Mouse (Mus musculus) lung, embryonic 16.5 days (tissue): ENCODE measurements around the gene Ece1. TPM values are rescaled to one million over a fixed set of nuclear protein-coding genes. Genes with fewer than 3 reads are reported as not detected.
A peak's percentile ranks its signal among the peaks of the same experiment; 100 is the strongest.

Experiments
- ATAC-seq: fragments of 200-750 bp; cut with Nextera tagmentation; 2 replicates; pipeline ENCODE4 v1.8.0; 2017; ENCODE audit warnings: low read depth, mild to moderate bottlenecking, moderate library complexity
- H3K27ac ChIP-seq: fragments of 300-500 bp; sonication (generic); 2 replicates; pipeline ENCODE4 v1.5.1; 2014; ENCODE audit warnings: mild to moderate bottlenecking, control low read depth, low read length
- H3K27me3 ChIP-seq: fragments of 300-500 bp; sonication (generic); 2 replicates; pipeline ENCODE4 v1.6.1; 2014; ENCODE audit warnings: low read depth, low read length, mixed read lengths; ENCODE audit not compliant: control insufficient read depth, insufficient read depth
- H3K36me3 ChIP-seq: fragments of 300-500 bp; sonication (generic); 2 replicates; pipeline ENCODE4 v1.6.1; 2014; ENCODE audit warnings: low read length; ENCODE audit not compliant: control insufficient read depth, insufficient read depth
- H3K4me1 ChIP-seq: fragments of 300-500 bp; sonication (generic); replicated peaks from 2 replicates; pipeline ENCODE4 v1.6.1; 2014; ENCODE audit warnings: low read length, mixed read lengths; ENCODE audit not compliant: control insufficient read depth, insufficient read depth
- H3K4me2 ChIP-seq: fragments of 300-500 bp; sonication (generic); 2 replicates; pipeline ENCODE4 v1.6.1; 2014; ENCODE audit warnings: low read depth, low read length, control low read depth
- H3K4me3 ChIP-seq: fragments of 300-500 bp; sonication (generic); 2 replicates; pipeline ENCODE4 v1.5.1; 2014; ENCODE audit warnings: mild to moderate bottlenecking, low read length, control low read depth
- H3K9ac ChIP-seq: fragments of 300-500 bp; sonication (generic); 2 replicates; pipeline ENCODE4 v1.6.1; 2014; ENCODE audit warnings: low read length, control low read depth
- H3K9me3 ChIP-seq: fragments of 300-500 bp; sonication (generic); 2 replicates; pipeline ENCODE4 v1.6.1; 2016; ENCODE audit warnings: low read length; ENCODE audit not compliant: control insufficient read depth
- WGBS: fragments of 180-500 bp; shearing (Covaris S2); extraction: QIAGEN DNeasy Blood & Tissue Kit; methylation state at CpG from one replicate; pipeline ENCODE4 v1.1.7; 2014; 5-methylcytosine and 5-hydroxymethylcytosine counted together
- polyA plus RNA-seq: library from polyadenylated mRNA; unstranded; fragments of >200 nt; fragmentation: Nextera tagmentation; extraction: Ambion mirVana; gene quantifications from 2 replicates; pipeline ENCODE4 v1.2.1, GENCODE M21; 2015

Gene Ece1
- polyA plus RNA-seq, 1 experiment from 2014 or later: 53.8 TPM

GRCm38 (mm10) chr4:137995399-137995798 is 133.4 kb downstream of the Ece1 start:
- no peak for ATAC-seq
- H3K4me3 ChIP-seq: peak overlapping the region; percentile 97
- H3K4me1 ChIP-seq: peaks cover 24% of the 10 kb centered on the region
- peaks cover 4% of the 10 kb centered on the region; the same call in 1 of the 2 replicates for H3K27me3 ChIP-seq
- no peaks in the 10 kb centered on the region for H3K9me3 ChIP-seq
- peaks cover 17% of the 10 kb centered on the region for H3K36me3 ChIP-seq
- H3K9ac ChIP-seq: peak overlapping the region; percentile 32; the same call in 1 of the 2 replicates
- no peak overlapping the region for H3K27ac ChIP-seq
- H3K4me2 ChIP-seq: peak overlapping the region; percentile 94
- 69% methylated on average over 12 of the region's 12 CpGs for WGBS

- no peak overlapping the region for H3K4me2 ChIP-seq
- no peak for ATAC-seq
- peaks cover 23% of the 10 kb centered on the region for H3K4me1 ChIP-seq
- no peaks in the 10 kb centered on the region for H3K9me3 ChIP-seq
- 64% methylated on average over 4 of the region's 4 CpGs for WGBS
- peaks cover 19% of the 10 kb centered on the region for H3K36me3 ChIP-seq
- no peak overlapping the region for H3K9ac ChIP-seq
- no peak overlapping the region for H3K27ac ChIP-seq
- no peaks in the 10 kb centered on the region for H3K27me3 ChIP-seq
- H3K4me3 ChIP-seq: no peak overlapping the region
Observed at GRCm38 (mm10) chr4:137998232-137998631, 136.2 kb downstream of the Ece1 start.

- H3K9ac ChIP-seq: no peak overlapping the region
- H3K27me3 ChIP-seq: no peaks in the 10 kb centered on the region
- no peak overlapping the region for H3K4me3 ChIP-seq
- no peaks in the 10 kb centered on the region for H3K9me3 ChIP-seq
- peaks cover 14% of the 10 kb centered on the region for H3K4me1 ChIP-seq
- 14% methylated on average over 7 of the region's 7 CpGs for WGBS
- H3K27ac ChIP-seq: no peak overlapping the region
- ATAC-seq: no peak
- H3K36me3 ChIP-seq: peaks cover 19% of the 10 kb centered on the region
- H3K4me2 ChIP-seq: no peak overlapping the region
Observed at GRCm38 (mm10) chr4:138000682-138001081, 138.6 kb downstream of the Ece1 start.

GRCm38 (mm10) chr4:138003909-138004610 is 142.0 kb downstream of the Ece1 start:
- Histone ChIP-seq H3K9me3 (no peaks in the 10 kb centered on the region), H3K4me1 (peaks cover 7% of the 10 kb centered on the region; the same call in 1 of the 2 replicates), H3K27ac (no peak overlapping the region), H3K36me3 (peaks cover 9% of the 10 kb centered on the region; the same call in 1 of the 2 replicates), H3K4me3 (no peak overlapping the region), H3K4me2 (no peak overlapping the region), H3K27me3 (no peaks in the 10 kb centered on the region), H3K9ac (no peak overlapping the region)
- 65% methylated on average over 11 of the region's 11 CpGs for WGBS
- ATAC-seq: peak; percentile 31; the same call in 1 of the 2 replicates

DNA sequence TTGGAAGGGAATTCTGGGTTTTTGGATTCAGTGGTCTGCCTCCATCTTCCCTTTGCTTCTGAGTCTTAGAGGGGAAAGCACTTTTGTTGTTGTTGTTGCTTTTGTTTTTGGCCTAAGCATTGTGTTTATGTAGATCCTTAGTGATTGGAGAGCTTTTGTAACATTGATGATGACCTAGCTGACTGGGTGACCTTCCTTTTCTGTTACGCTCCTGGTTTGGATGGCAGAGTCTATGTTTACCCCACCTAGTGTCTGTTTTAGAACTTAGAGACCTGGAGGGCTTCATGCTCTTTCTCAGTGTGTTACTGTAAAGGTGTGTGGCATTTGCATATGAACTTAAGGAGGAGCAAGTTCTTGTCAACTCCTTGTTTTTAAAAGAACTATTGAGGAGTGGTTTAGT is 143.7 kb downstream of the Ece1 start:
- H3K4me2 ChIP-seq: no peak overlapping the region
- H3K27me3 ChIP-seq: no peaks in the 10 kb centered on the region
- H3K36me3 ChIP-seq: peaks cover 2% of the 10 kb centered on the region; the same call in 1 of the 2 replicates
- no peak overlapping the region for H3K27ac ChIP-seq
- no peaks in the 10 kb centered on the region for H3K9me3 ChIP-seq
- peaks cover 3% of the 10 kb centered on the region; the same call in 1 of the 2 replicates for H3K4me1 ChIP-seq
- H3K9ac ChIP-seq: no peak overlapping the region
- no peak overlapping the region for H3K4me3 ChIP-seq
- ATAC-seq: no peak
- WGBS: 97% methylated on average over 1 of the region's 1 CpGs

DNA sequence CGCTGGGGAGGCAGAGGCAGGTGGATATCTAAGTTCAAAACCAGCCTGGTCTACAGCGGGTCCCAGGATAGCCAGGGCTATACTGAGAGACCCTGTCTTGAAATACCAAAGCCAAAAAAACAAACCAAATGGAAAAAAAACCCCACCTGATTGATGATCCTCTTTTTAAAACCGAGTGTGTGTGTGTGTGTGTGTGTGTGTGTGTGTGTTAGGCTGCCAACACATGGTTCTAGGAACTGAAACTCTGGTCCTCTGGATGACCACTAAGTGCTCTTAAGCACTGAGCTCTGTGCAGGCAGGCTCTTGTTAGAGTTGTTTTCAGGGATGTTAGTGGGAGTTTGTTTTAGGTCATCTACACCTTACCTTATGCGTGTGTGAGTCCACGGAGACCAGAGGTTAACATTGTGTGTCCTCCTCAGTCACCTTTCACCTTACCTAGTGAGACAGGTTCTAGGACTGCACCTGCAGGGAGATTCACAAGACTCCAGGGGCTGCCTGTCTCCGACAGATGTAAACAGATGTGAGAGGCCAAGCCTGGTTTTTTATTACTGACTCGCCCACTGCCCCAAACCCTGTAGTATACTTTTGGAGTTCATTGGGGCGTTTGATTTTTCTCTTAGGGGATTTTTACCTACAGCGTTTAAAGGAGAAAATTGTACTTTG is 145.0 kb downstream of the Ece1 start:
- Histone ChIP-seq H3K9me3 (no peaks in the 10 kb centered on the region), H3K4me3 (no peak overlapping the region), H3K27ac (no peak overlapping the region), H3K4me1 (0 out of 2 replicates have a peak, but pooled peaks cover 3% of the 10 kb centered on the region), H3K9ac (no peak overlapping the region), H3K36me3 (peaks cover 5% of the 10 kb centered on the region; the same call in 1 of the 2 replicates), H3K4me2 (no peak overlapping the region), H3K27me3 (no peaks in the 10 kb centered on the region)
- 80% methylated on average over 9 of the region's 9 CpGs for WGBS
- no peak for ATAC-seq

DNA sequence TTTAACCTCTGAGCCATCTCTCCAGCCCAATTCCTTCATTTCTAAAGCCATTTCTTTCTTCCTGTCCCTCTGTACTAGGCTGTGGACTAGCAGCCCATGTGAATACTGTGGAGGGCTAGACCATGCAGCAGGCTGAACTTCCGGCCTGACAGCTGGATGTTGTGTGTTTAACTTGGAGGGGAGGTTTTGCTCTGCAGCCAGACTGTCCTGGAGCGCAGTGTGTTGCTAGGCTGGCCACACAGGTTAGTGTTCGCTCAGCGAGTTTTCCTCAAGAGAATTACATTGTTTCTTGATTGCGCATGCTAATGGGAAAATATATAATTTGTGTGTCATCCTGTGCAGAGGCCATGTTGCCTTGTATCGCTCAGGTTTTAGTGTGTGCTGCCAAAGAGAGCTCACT is 146.6 kb downstream of the Ece1 start:
- ATAC-seq: 0 out of 2 replicates have a peak, but pooled peaks have one; percentile 19
- no peaks in the 10 kb centered on the region for H3K9me3 ChIP-seq
- 93% methylated on average over 6 of the region's 6 CpGs for WGBS
- H3K27me3 ChIP-seq: no peaks in the 10 kb centered on the region
- no peak overlapping the region for H3K9ac ChIP-seq
- H3K4me3 ChIP-seq: no peak overlapping the region
- H3K4me2 ChIP-seq: no peak overlapping the region
- H3K4me1 ChIP-seq: 0 out of 2 replicates have a peak, but pooled peaks cover 3% of the 10 kb centered on the region
- H3K36me3 ChIP-seq: peaks cover 5% of the 10 kb centered on the region; the same call in 1 of the 2 replicates
- H3K27ac ChIP-seq: no peak overlapping the region

- no peak for ATAC-seq
- Histone ChIP-seq H3K4me1 (no peaks in the 10 kb centered on the region), H3K36me3 (peaks cover 14% of the 10 kb centered on the region), H3K27me3 (no peaks in the 10 kb centered on the region), H3K4me2 (no peak overlapping the region), H3K9ac (no peak overlapping the region), H3K27ac (no peak overlapping the region), H3K4me3 (no peak overlapping the region), H3K9me3 (no peaks in the 10 kb centered on the region)
- WGBS: 94% methylated on average over 4 of the region's 4 CpGs
Observed at GRCm38 (mm10) chr4:138009786-138010502, 147.9 kb downstream of the Ece1 start.
